Mouse (Mus musculus) lung, postnatal 0 days (tissue): ENCODE data around the gene Grik2.

Source experiments
- CTCF ChIP-seq: IDR thresholded peaks from 2 replicates; pipeline ENCODE4 v1.5.1; 2016; ENCODE audit warnings: antibody characterized with exemption, mild to moderate bottlenecking
- EP300 ChIP-seq: IDR thresholded peaks from 2 replicates; pipeline ENCODE4 v1.6.1; 2016; ENCODE audit warnings: antibody characterized with exemption, mild to moderate bottlenecking, control low read depth

GRCm38 (mm10) chr10:49647116-49647515 lies 141.4 kb downstream of the Grik2 start:
- TF ChIP-seq CTCF (no peak), EP300 (no peak)
